Mouse (Mus musculus) kidney, postnatal 10 days (tissue): Measurements from ENCODE around the gene Car11.
A peak's percentile ranks its signal among the peaks of the same experiment; 100 is the strongest.

ENCODE experiments used
- DNase-seq: peaks from one replicate; pipeline ENCODE4 v3.0.0; 2021; ENCODE audit warnings: mixed read lengths

Car11 gene

GRCm38 (mm10) chr7:45725151-45725550 lies 25.5 kb downstream of the Car11 start:
- DNase-seq: no peak

DNA sequence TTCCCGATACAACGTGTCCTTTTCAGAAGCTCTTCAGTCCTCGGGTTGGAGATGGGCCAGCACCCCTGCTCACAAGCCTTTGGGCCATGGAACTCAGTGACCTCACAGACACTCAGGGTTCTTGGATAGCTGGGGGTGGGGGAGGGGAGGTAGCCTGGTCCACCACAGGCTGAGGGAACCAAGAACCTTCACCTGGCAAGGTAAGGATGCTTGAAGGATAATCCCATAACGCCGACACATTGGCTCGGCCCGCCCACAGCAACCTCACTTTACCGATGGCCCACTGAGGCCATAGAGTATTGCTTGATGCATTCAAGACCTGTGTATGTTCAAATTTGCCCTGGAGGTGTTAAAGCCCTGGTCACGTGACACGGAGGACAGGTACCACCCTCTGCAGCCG lies 26.1 kb downstream of the Car11 start, which contains the start of gene Spaca4:
Gene Spaca4 (minus strand): TSS at position 101 of the 400 bp plus-strand sequence.
- DNase-seq: no peak

DNA sequence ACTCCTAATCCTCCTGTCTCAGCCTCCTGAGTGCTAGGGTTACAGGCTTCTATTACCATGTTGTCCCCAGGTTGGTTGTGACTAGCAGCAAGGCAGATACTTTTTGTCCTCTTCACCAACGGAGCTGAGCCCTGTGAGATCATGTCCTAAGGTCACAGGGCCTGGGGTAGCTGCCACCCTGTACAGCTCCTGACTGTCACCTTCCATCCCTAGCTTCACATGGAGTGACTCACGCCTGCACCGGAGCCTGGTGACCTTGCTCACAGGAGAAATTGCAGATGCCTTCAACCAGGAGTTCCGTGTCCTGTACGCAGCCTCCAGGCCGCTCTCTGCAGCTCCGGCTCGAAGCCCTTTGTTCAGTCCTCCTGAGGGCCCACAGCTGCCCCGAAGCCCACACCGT lies 26.8 kb downstream of the Car11 start:
- no peak for DNase-seq

DNA sequence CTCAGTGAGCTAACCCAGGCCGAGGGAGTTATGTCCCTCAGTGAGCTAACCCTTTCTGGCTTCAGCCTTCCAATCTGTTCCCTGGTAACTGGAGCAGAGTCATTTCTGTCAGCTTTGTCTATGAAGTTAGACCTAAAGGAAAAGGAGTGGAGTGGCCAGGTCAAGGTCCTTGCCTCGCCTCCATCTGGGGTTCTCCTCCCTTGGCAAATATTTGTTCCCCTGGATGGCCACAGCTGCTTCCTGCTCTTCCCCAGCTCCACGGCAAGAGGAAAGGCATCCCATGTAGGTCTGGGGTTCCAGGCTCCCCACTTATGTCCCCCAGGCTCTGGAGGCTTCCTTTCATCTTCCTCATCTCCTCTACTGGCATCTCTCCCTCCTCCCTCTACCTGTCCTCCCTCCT lies 28.0 kb downstream of the Car11 start:
- DNase-seq: no peak

DNA sequence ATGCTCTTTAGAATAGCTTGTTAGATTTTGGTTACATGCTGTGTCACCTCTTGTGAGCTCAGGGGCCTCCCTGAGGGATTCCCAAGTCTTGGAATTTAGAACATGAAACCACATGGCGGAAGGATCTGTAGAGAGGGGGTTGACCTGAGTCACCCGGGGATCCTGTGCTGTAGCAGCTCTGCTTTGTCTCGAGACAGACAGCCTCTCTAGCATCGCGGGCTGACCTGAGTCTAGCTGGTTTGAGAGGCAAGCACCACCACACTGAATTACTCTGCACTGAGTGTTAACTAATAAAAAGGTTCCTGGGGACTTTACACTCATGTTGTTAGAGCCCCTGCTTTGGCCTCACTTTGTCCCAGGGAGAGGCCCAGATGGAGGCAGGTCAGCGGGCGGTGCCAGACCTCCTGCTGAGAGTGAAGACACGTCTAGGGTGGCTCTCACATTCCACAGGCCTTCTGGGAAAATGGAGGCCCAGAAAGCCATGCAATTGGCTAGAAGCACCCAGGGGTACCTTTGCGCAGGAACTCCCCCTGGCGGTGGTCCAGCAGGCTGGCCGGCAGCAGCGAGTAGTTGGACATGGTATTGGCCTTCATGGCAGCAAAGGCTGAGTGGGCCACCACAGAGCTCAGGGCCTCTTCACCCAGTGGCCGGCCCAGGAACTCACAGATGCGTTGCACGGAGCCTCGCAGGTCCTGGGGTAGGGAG lies 31.2 kb downstream of the Car11 start:
- DNase-seq: peak; percentile 75

GRCm38 (mm10) chr7:45733477-45733876 lies 33.8 kb downstream of the Car11 start:
- no peak for DNase-seq

GRCm38 (mm10) chr7:45739162-45739763 lies 39.6 kb downstream of the Car11 start:
- DNase-seq: peak; percentile 93

DNA sequence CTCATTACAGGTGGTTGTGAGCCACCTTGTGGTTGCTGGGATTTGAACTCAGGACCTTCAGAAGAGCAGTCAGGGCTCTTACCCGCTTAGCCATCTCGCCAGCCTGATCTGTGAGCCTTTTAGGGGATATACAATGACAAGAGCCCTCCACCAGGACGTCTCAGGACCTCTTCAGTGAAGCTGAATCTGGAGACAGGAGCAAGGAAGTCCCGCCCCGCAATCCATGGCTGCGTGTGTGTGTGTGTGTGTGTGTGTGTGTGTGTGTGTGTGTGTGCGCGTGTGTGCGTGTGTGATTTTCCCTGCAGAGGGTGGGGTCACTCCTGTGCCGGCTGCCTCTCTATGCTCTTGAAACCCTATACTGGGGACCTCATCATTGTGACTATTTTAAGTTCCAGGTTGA lies 40.2 kb downstream of the Car11 start:
- DNase-seq: no peak

GRCm38 (mm10) chr7:45741308-45741707 lies 41.7 kb downstream of the Car11 start:
- DNase-seq: no peak

- no peak for DNase-seq
Observed at GRCm38 (mm10) chr7:45741777-45742176, 42.1 kb downstream of the Car11 start.

GRCm38 (mm10) chr7:45742338-45742737 lies 42.7 kb downstream of the Car11 start:
- DNase-seq: no peak

GRCm38 (mm10) chr7:45744387-45744786 lies 44.7 kb downstream of the Car11 start:
- DNase-seq: peak; percentile 93

- no peak for DNase-seq
Observed at GRCm38 (mm10) chr7:45746518-45746917, 46.9 kb downstream of the Car11 start.

DNA sequence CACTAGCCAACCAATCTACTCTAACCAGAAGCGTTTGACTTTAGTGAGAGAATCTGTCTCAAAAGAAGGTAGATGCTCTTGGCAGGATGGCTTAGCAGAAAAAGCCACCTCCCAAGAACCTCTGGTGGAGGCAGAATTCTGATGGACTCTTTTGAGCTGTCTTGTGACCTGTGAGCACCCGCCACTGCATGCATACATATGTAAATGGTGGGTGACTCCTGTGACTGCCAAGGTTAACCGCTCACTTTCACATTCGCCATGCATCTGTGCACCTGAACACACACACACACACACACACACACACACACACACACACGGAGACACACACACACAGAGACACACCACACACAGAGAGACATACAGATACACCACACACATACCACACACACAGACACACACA lies 47.8 kb downstream of the Car11 start:
- DNase-seq: no peak

- no peak for DNase-seq
Observed at GRCm38 (mm10) chr7:45748110-45748509, 48.5 kb downstream of the Car11 start.

DNA sequence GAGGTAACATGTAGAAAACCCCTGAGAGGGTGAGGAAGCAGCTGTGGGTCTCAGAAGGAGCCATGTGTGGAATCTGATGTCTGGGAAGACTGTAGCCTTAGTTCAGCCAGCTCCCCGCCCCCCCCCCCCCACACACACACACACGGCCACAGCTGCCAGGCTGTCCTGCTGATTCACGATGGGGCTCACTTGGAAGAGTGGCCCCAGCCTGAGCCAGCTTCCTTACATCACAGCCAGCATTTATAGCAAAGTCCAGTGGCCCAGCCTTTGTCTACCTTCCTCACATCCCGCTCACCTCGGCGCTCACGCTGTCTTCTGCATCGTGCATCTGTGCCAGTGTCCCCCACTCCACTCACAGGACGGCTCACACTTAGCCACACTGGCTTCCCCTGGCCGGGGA lies 49.8 kb downstream of the Car11 start:
- DNase-seq: no peak

DNA sequence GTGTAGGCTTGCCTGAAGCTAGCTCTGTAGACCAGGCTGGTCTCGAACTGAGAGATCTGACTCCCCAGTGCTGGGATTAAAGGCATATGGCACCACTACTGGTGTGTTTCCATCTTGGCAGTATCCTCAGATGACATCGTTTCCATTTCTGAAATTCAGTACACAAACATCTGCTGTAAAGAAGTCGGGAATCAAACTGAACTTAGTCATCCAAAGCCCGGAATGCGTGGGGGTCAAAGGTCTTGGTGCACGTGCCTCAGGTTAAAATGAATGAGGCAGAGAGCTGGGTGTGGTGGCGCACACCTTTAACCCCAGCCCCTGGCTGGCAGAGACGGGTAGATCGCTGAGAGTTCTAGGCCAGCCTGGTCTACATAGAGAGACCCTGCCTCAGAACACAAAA lies 50.5 kb downstream of the Car11 start:
- peak; percentile 43 for DNase-seq
